Mouse (Mus musculus) erythroblast, embryonic 14.5 days (primary cell): ENCODE measurements around the gene Ddx42.

Source experiments
- GATA1 ChIP-seq: IDR thresholded peaks from 2 replicates; pipeline ENCODE4 v1.6.1; 2012; ENCODE audit warnings: low read length, inconsistent platforms, mixed read lengths
- TAL1 ChIP-seq: IDR thresholded peaks from 3 replicates; pipeline ENCODE4 v1.6.1; 2012; ENCODE audit warnings: low read length, inconsistent platforms, mixed read lengths

DNA sequence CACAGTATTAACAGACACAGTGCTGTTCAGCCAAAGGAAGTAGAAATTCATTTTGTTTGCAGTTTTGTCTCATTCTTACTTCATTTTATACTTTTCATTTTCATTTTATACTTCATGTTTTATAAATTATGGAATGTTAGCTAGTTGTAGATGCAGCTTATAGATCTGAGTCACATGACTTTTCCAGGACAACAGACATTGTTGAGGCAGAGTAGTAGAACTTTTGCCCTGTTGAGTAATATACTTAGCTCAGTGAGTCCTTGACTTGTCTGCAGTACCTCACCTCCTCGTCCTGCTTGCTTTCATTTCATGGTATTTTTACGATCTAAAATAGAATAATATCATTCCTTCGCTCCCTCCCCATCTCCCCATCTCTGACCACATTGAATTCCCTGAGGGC lies 3.9 kb downstream of the Ddx42 start:
- TF ChIP-seq GATA1 = no peak
- no peak for TF ChIP-seq TAL1
